Mouse (Mus musculus): ENCODE data around the gene Orai3. TPM values are rescaled to one million over a fixed set of nuclear protein-coding genes. Genes with fewer than 3 reads are reported as not detected.

Orai3 gene
- total and polyA plus RNA-seq, 3 experiments, result 10.3 to 16.9 (median 11.6) TPM

GRCm38 (mm10) chr7:127817776-127818175 lies 48.2 kb downstream of the Orai3 start:
- Histone ChIP-seq H3K9ac (ENCODE audit: insufficient read depth, low read depth) (no peak overlapping the region), H3K4me1 (ENCODE audit: control insufficient read depth in 1 of 2, insufficient read depth in 2 of 2) (peaks cover 10 to 45% of the 10 kb centered on the region in 2 experiments), H3K9me3 (replicated peaks; ENCODE audit: low read length) (no peaks in the 10 kb centered on the region), H3K4me3 (replicated peaks in 1 of 3; ENCODE audit: low read depth in 2 of 3, low read length in 2 of 3, poor library complexity in 1 of 3) (no peak overlapping the region), H3K79me2 (replicated peaks; ENCODE audit: control insufficient read depth, extremely low read depth, insufficient read depth, poor library complexity, severe bottlenecking) (no peaks in the 10 kb centered on the region), H3K27ac (ENCODE audit: insufficient read depth, low read depth) (no peak overlapping the region), H3K4me2 (ENCODE audit: insufficient read depth, low read depth, poor library complexity, severe bottlenecking) (no peak overlapping the region), H3K36me3 (replicated peaks in 1 of 2; ENCODE audit: control insufficient read depth in 1 of 2, insufficient read depth in 1 of 2, low read length in 1 of 2) (no peaks in the 10 kb centered on the region), H3K27me3 (replicated peaks) (no peaks in the 10 kb centered on the region)
- in situ Hi-C loops (cut with MboI; ENCODE audit: low pct_ligation_motif_present, low pct_unique_long_range_greater_than_20kb, low sequenced_read_pairs), result loop anchor here (5.0 kb wide), 1 partner anchor 40 kb away; the partner anchor contains the start of gene Setd1a
- dilution Hi-C loops (cut with MboI; ENCODE audit: extremely low pct_ligation_motif_present, extremely low pct_unique_long_range_greater_than_20kb, low sequenced_read_pairs), result no loop called here
- DNase-seq (ENCODE audit: extremely low read depth), result no peak
- TF ChIP-seq E2F4 (IDR thresholded peaks at IDR 0.05; ENCODE audit: insufficient replicate concordance, low read depth, low read length) (no peak), GABPA (IDR thresholded peaks at IDR 0.05; ENCODE audit: insufficient replicate concordance, low read depth, low read length) (no peak), UBTF (IDR thresholded peaks at IDR 0.05; ENCODE audit: low read depth, low read length) (no peak), POLR2A (IDR thresholded peaks at IDR 0.05; ENCODE audit: low read depth, low read length) (no peak), RAD21 (IDR thresholded peaks at IDR 0.05; ENCODE audit: low read depth, low read length) (no peak), ZNF384 (IDR thresholded peaks at IDR 0.05; ENCODE audit: low read depth, low read length) (no peak), HCFC1 (IDR thresholded peaks at IDR 0.05; ENCODE audit: low read depth, low read length) (no peak), EP300 (IDR thresholded peaks at IDR 0.05; ENCODE audit: low read length) (no peak), ZKSCAN1 (IDR thresholded peaks at IDR 0.05; ENCODE audit: borderline replicate concordance, low read depth, low read length) (no peak), MEF2A (IDR thresholded peaks at IDR 0.05; ENCODE audit: borderline replicate concordance, low read depth, low read length) (no peak), BHLHE40 (IDR thresholded peaks at IDR 0.05; ENCODE audit: low read depth, low read length) (no peak), CHD2 (IDR thresholded peaks at IDR 0.05; ENCODE audit: low read length) (no peak), CHD1 (IDR thresholded peaks at IDR 0.05; ENCODE audit: low read depth, low read length) (no peak), NRF1 (IDR thresholded peaks at IDR 0.05; ENCODE audit: low read depth, low read length) (no peak), SIN3A (IDR thresholded peaks at IDR 0.05; ENCODE audit: low read length) (no peak), KAT2A (IDR thresholded peaks at IDR 0.05; ENCODE audit: insufficient replicate concordance, low read length) (no peak), CTCF (conservative IDR thresholded peaks at IDR 0.05 in 1 of 2, IDR thresholded peaks at IDR 0.05 in 1 of 2; ENCODE audit: low read depth in 2 of 2, low read length in 2 of 2) (no peak), USF2 (conservative IDR thresholded peaks at IDR 0.05; ENCODE audit: low read depth, low read length) (no peak), ZC3H11A (IDR thresholded peaks at IDR 0.05; ENCODE audit: low read depth, low read length) (no peak), PAX5 (IDR thresholded peaks at IDR 0.05; ENCODE audit: low read length) (no peak)

- in situ Hi-C loops (cut with MboI; ENCODE audit: low pct_ligation_motif_present, low pct_unique_long_range_greater_than_20kb, low sequenced_read_pairs) (no loop called here), dilution Hi-C loops (cut with MboI; ENCODE audit: extremely low pct_ligation_motif_present, extremely low pct_unique_long_range_greater_than_20kb, low sequenced_read_pairs) (no loop called here)
- H3K27ac ChIP-seq (ENCODE audit: insufficient read depth, low read depth), result no peak overlapping the region
Measured at GRCm38 (mm10) chr7:127820836-127821509, 51.4 kb downstream of the Orai3 start.

More at GRCm38 (mm10) chr7:127820836-127821509, 51.4 kb downstream of the Orai3 start:
- no peak overlapping the region for H3K9ac ChIP-seq (ENCODE audit: insufficient read depth, low read depth)
- TF ChIP-seq ZC3H11A (IDR thresholded peaks at IDR 0.05; ENCODE audit: low read depth, low read length), result no peak
- TF ChIP-seq EP300 (IDR thresholded peaks at IDR 0.05; ENCODE audit: low read length), result no peak
- TF ChIP-seq PAX5 (IDR thresholded peaks at IDR 0.05; ENCODE audit: low read length), result no peak
- TF ChIP-seq E2F4 (IDR thresholded peaks at IDR 0.05; ENCODE audit: insufficient replicate concordance, low read depth, low read length), result no peak
- TF ChIP-seq MAX (IDR thresholded peaks at IDR 0.05; ENCODE audit: low read length), result no peak
- TF ChIP-seq POLR2AphosphoS2 (IDR thresholded peaks at IDR 0.05; ENCODE audit: low read depth, low read length), result no peak
- TF ChIP-seq RAD21 (IDR thresholded peaks at IDR 0.05; ENCODE audit: low read depth, low read length), result no peak
- TF ChIP-seq SIN3A (IDR thresholded peaks at IDR 0.05; ENCODE audit: low read length), result no peak
- TF ChIP-seq NRF1 (IDR thresholded peaks at IDR 0.05; ENCODE audit: low read depth, low read length), result no peak
- no peak for TF ChIP-seq POLR2A (IDR thresholded peaks at IDR 0.05; ENCODE audit: low read depth, low read length)
- TF ChIP-seq MXI1 (IDR thresholded peaks at IDR 0.05; ENCODE audit: low read depth, low read length), result no peak
- TF ChIP-seq RCOR1 (conservative IDR thresholded peaks at IDR 0.05; ENCODE audit: low read depth, low read length), result no peak
- TF ChIP-seq TBP (conservative IDR thresholded peaks at IDR 0.05; ENCODE audit: low read depth, low read length), result no peak
- TF ChIP-seq ELF1 (IDR thresholded peaks at IDR 0.05; ENCODE audit: low read depth, low read length), result no peak
- TF ChIP-seq MYC (IDR thresholded peaks at IDR 0.05; ENCODE audit: low read depth, low read length), result no peak
- no peak for TF ChIP-seq USF2 (conservative IDR thresholded peaks at IDR 0.05; ENCODE audit: low read depth, low read length)
- peaks cover 7 to 42% of the 10 kb centered on the region in 2 experiments for H3K4me1 ChIP-seq (ENCODE audit: control insufficient read depth in 1 of 2, insufficient read depth in 2 of 2)
- no peaks in the 10 kb centered on the region for H3K27me3 ChIP-seq (replicated peaks)
- H3K9me3 ChIP-seq (replicated peaks; ENCODE audit: low read length), result no peaks in the 10 kb centered on the region
- no peak for DNase-seq (ENCODE audit: extremely low read depth)
- H3K4me2 ChIP-seq (ENCODE audit: insufficient read depth, low read depth, poor library complexity, severe bottlenecking), result no peak overlapping the region
- H3K79me2 ChIP-seq (replicated peaks; ENCODE audit: control insufficient read depth, extremely low read depth, insufficient read depth, poor library complexity, severe bottlenecking), result no peaks in the 10 kb centered on the region
- no peak overlapping the region for H3K4me3 ChIP-seq (replicated peaks in 1 of 3; ENCODE audit: low read depth in 2 of 3, low read length in 2 of 3, poor library complexity in 1 of 3)
- no peaks in the 10 kb centered on the region for H3K36me3 ChIP-seq (replicated peaks in 1 of 2; ENCODE audit: control insufficient read depth in 1 of 2, insufficient read depth in 1 of 2, low read length in 1 of 2)

Measured in CH12.LX (cell line).